Mouse (Mus musculus): ENCODE data around the gene Ccdc43. TPM values are rescaled to one million over a fixed set of nuclear protein-coding genes. Genes with fewer than 3 reads are reported as not detected.

The Ccdc43 gene
- total and polyA plus RNA-seq, 3 experiments, result 39.3 to 41.7 TPM; not detected in 1

GRCm38 (mm10) chr11:102647885-102648284 lies 49.7 kb downstream of the Ccdc43 start:
- Histone ChIP-seq H3K36me3 (ENCODE audit: control insufficient read depth in 1 of 2, insufficient read depth in 2 of 2, low read length in 2 of 2) (no peaks in the 10 kb centered on the region), H3K9me3 (replicated peaks; ENCODE audit: insufficient read depth, low read length) (no peaks in the 10 kb centered on the region), H3K9ac (ENCODE audit: control insufficient read depth, low read depth, low read length, poor library complexity, severe bottlenecking) (no peak overlapping the region), H3K4me3 (ENCODE audit: control insufficient read depth in 1 of 2, insufficient read depth in 1 of 2, low read depth in 2 of 2, low read length in 2 of 2) (no peak overlapping the region), H3K27me3 (ENCODE audit: control insufficient read depth in 1 of 2, insufficient read depth in 2 of 2, low read length in 2 of 2) (peaks cover 15 to 27% of the 10 kb centered on the region in 2 experiments), H3K4me1 (ENCODE audit: control insufficient read depth in 1 of 2, insufficient read depth in 2 of 2, low read length in 2 of 2) (no peaks in the 10 kb centered on the region), H3K79me2 (ENCODE audit: control insufficient read depth, insufficient read depth, low read length, poor library complexity) (no peaks in the 10 kb centered on the region), H3K27ac (ENCODE audit: control insufficient read depth, low read depth, low read length) (no peak overlapping the region)
- no peak for DNase-seq (ENCODE audit: low read depth, low spot score)
- no peak for TF ChIP-seq MXI1 (IDR thresholded peaks at IDR 0.05; ENCODE audit: low read depth, low read length)
- TF ChIP-seq TCF12 (IDR thresholded peaks at IDR 0.05; ENCODE audit: low read depth, low read length), result no peak
- TF ChIP-seq ZKSCAN1 (IDR thresholded peaks at IDR 0.05; ENCODE audit: low read depth, low read length), result no peak
- TF ChIP-seq RCOR1 (IDR thresholded peaks at IDR 0.05; ENCODE audit: low read depth, low read length), result no peak
- TF ChIP-seq BHLHE40 (IDR thresholded peaks at IDR 0.05; ENCODE audit: borderline replicate concordance, low read depth, low read length), result no peak
- no peak for TF ChIP-seq E2F4 (IDR thresholded peaks at IDR 0.05; ENCODE audit: borderline replicate concordance, low read depth, low read length)
- TF ChIP-seq EP300 (IDR thresholded peaks at IDR 0.05; ENCODE audit: low read depth in 1 of 2, low read length in 2 of 2), result no peak
- no peak for TF ChIP-seq ZNF384 (IDR thresholded peaks at IDR 0.05; ENCODE audit: low read depth, low read length)
- no peak for TF ChIP-seq CHD2 (IDR thresholded peaks at IDR 0.05; ENCODE audit: low read length)
- TF ChIP-seq GABPA (IDR thresholded peaks at IDR 0.05; ENCODE audit: low read depth, low read length), result no peak

GRCm38 (mm10) chr11:102646226-102646625 lies 51.4 kb downstream of the Ccdc43 start:
- Histone ChIP-seq H3K27ac (ENCODE audit: control insufficient read depth, low read depth, low read length) (no peak overlapping the region), H3K36me3 (ENCODE audit: control insufficient read depth in 1 of 2, insufficient read depth in 2 of 2, low read length in 2 of 2) (no peaks in the 10 kb centered on the region), H3K27me3 (ENCODE audit: control insufficient read depth in 1 of 2, insufficient read depth in 2 of 2, low read length in 2 of 2) (peaks cover 15 to 32% of the 10 kb centered on the region in 2 experiments), H3K4me3 (ENCODE audit: control insufficient read depth in 1 of 2, insufficient read depth in 1 of 2, low read depth in 2 of 2, low read length in 2 of 2) (no peak overlapping the region), H3K9ac (ENCODE audit: control insufficient read depth, low read depth, low read length, poor library complexity, severe bottlenecking) (no peak overlapping the region), H3K4me1 (ENCODE audit: control insufficient read depth in 1 of 2, insufficient read depth in 2 of 2, low read length in 2 of 2) (no peaks in the 10 kb centered on the region), H3K79me2 (ENCODE audit: control insufficient read depth, insufficient read depth, low read length, poor library complexity) (no peaks in the 10 kb centered on the region), H3K9me3 (replicated peaks; ENCODE audit: insufficient read depth, low read length) (no peaks in the 10 kb centered on the region)
- TF ChIP-seq CTCF (IDR thresholded peaks at IDR 0.05 in 2 of 3, conservative IDR thresholded peaks at IDR 0.05 in 1 of 3; ENCODE audit: control insufficient read depth in 1 of 3, insufficient read depth in 1 of 3, low read depth in 2 of 3, low read length in 3 of 3, poor library complexity in 1 of 3, severe bottlenecking in 1 of 3) (no peak), TBP (IDR thresholded peaks at IDR 0.05; ENCODE audit: low read depth, low read length) (no peak), RAD21 (IDR thresholded peaks at IDR 0.05; ENCODE audit: low read depth, low read length) (no peak), MAZ (IDR thresholded peaks at IDR 0.05; ENCODE audit: low read depth, low read length) (no peak), GABPA (IDR thresholded peaks at IDR 0.05; ENCODE audit: low read depth, low read length) (no peak)
- DNase-seq (ENCODE audit: low read depth, low spot score), result no peak

- H3K27ac ChIP-seq (ENCODE audit: control insufficient read depth, low read depth, low read length), result no peak overlapping the region
- TF ChIP-seq EP300 (IDR thresholded peaks at IDR 0.05; ENCODE audit: low read depth in 1 of 2, low read length in 2 of 2) (no peak), MYC (IDR thresholded peaks at IDR 0.05; ENCODE audit: low read depth, low read length) (no peak), ELF1 (IDR thresholded peaks at IDR 0.05; ENCODE audit: low read depth, low read length) (no peak), CTCF (IDR thresholded peaks at IDR 0.05 in 2 of 3, conservative IDR thresholded peaks at IDR 0.05 in 1 of 3; ENCODE audit: control insufficient read depth in 1 of 3, insufficient read depth in 1 of 3, low read depth in 2 of 3, low read length in 3 of 3, poor library complexity in 1 of 3, severe bottlenecking in 1 of 3) (no peak), MAZ (IDR thresholded peaks at IDR 0.05; ENCODE audit: low read depth, low read length) (no peak), HCFC1 (IDR thresholded peaks at IDR 0.05; ENCODE audit: low read depth, low read length) (no peak), TCF12 (IDR thresholded peaks at IDR 0.05; ENCODE audit: low read depth, low read length) (no peak), GABPA (IDR thresholded peaks at IDR 0.05; ENCODE audit: low read depth, low read length) (no peak), SIN3A (IDR thresholded peaks at IDR 0.05; ENCODE audit: low read length) (no peak), E2F4 (IDR thresholded peaks at IDR 0.05; ENCODE audit: borderline replicate concordance, low read depth, low read length) (no peak), POLR2A (IDR thresholded peaks at IDR 0.05; ENCODE audit: control insufficient read depth in 1 of 2, insufficient read depth in 1 of 2, low read depth in 1 of 2, low read length in 2 of 2, poor library complexity in 1 of 2) (no peak), USF1 (IDR thresholded peaks at IDR 0.05; ENCODE audit: low read depth, low read length) (no peak), POLR2AphosphoS2 (IDR thresholded peaks at IDR 0.05; ENCODE audit: low read length) (no peak), GATA1 (IDR thresholded peaks at IDR 0.05; ENCODE audit: low read depth, low read length) (no peak), ZNF384 (IDR thresholded peaks at IDR 0.05; ENCODE audit: low read depth, low read length) (no peak), NELFE (IDR thresholded peaks at IDR 0.05; ENCODE audit: low read depth, low read length) (no peak), MAX (IDR thresholded peaks at IDR 0.05; ENCODE audit: low read length) (no peak)
- H3K36me3 ChIP-seq (ENCODE audit: control insufficient read depth in 1 of 2, insufficient read depth in 2 of 2, low read length in 2 of 2), result no peaks in the 10 kb centered on the region
- H3K9me3 ChIP-seq (replicated peaks; ENCODE audit: insufficient read depth, low read length), result no peaks in the 10 kb centered on the region
- no peak for DNase-seq (ENCODE audit: low read depth, low spot score)
- no peaks in the 10 kb centered on the region for H3K79me2 ChIP-seq (ENCODE audit: control insufficient read depth, insufficient read depth, low read length, poor library complexity)
- H3K9ac ChIP-seq (ENCODE audit: control insufficient read depth, low read depth, low read length, poor library complexity, severe bottlenecking), result no peak overlapping the region
- peaks cover 14 to 31% of the 10 kb centered on the region in 2 experiments for H3K27me3 ChIP-seq (ENCODE audit: control insufficient read depth in 1 of 2, insufficient read depth in 2 of 2, low read length in 2 of 2)
- no peak overlapping the region for H3K4me3 ChIP-seq (ENCODE audit: control insufficient read depth in 1 of 2, insufficient read depth in 1 of 2, low read depth in 2 of 2, low read length in 2 of 2)
- no peaks in the 10 kb centered on the region for H3K4me1 ChIP-seq (ENCODE audit: control insufficient read depth in 1 of 2, insufficient read depth in 2 of 2, low read length in 2 of 2)
Observed at GRCm38 (mm10) chr11:102643891-102644382, 53.6 kb downstream of the Ccdc43 start.
